Mouse (Mus musculus) fat pad, adult 2 months (tissue): ENCODE measurements around the gene Olfr1413.

Source experiments
- DNase-seq: peaks from one replicate; pipeline ENCODE4 v3.0.0-alpha.2; 2011; ENCODE audit warnings: low read depth, low spot score; ENCODE audit errors: extremely low read depth

The Olfr1413 gene

DNA sequence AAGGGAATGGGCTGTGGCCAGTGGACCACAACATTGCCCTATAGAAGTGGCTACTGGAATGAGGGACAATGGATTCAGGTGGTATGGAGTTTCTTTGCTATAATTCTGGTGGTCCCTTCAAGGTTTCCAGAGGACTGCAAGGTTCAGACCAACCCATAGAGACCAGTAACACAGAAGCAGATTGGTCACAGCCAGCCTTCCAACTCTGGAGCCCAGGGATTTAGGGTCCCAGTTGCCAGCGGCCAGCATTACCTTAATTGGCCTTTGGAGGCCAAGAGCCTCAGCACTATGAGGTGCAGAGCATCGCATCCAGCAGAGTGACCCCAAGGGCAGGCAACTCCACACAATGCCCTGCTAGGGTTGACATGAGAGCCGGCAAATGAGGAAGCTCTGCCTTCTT lies at the start of gene Olfr1413:
TSS of gene Olfr1413 (plus strand) at position 301 of the 400 bp plus-strand sequence.
- no peak for DNase-seq

DNA sequence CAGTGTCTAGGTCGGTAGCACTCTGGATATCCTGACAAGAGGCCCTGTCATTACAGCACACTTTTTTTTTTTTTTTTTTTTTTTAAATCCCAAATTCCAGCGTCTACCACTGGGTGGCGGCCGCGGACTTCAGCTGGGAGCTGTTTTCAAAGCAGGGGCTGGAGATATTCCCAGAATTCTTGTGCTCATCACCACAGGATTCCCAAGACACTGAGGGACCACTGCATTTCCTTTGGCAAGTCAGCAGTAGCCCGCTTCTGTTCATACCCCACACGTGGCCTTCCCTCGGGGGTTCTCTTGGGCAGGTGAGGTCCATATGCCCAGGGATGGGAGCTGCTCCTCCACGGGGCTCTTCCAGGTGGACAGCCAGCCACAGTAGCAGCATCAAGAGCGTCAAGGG lies 49.7 kb upstream of the Olfr1413 start:
- no peak for DNase-seq

DNA sequence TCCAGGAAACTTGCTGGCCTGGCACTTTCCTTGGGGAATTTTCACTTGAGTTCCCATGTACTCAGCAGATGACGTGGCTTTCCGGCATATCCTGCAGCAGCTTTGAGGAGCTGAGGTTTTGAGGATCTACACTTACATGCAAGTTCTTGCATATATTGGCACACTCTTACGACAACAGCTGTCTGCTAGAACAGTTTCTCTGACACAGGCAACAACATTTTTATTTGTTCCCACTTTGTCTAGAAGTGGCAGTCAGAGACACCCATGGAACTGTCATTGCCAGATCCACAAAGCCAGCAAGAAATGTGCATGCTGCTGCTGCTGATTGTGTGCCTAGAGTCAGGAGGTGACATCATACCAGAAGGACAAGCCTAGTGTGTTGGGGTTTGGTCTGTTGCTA lies 47.4 kb upstream of the Olfr1413 start:
- DNase-seq: no peak

DNA sequence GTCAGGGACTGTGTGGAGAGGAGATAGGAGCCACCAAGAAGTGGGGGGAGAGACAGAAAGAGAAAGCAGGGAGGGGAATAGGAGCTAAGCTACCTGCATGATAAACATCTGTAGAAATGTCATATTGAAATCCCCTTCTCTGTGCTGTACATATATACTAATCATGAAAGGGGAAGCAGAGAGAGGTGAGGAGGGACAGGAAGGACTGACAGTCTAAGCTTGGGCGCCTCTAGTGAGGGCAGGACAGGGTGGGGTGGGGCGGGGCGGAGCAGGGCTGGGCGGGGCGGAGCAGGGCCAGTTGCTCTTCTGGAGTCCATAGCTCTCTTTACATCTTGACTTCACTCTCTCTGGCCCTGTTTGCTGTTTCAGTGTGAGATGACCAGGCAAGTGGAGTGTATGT lies 34.1 kb upstream of the Olfr1413 start:
- DNase-seq: no peak

DNA sequence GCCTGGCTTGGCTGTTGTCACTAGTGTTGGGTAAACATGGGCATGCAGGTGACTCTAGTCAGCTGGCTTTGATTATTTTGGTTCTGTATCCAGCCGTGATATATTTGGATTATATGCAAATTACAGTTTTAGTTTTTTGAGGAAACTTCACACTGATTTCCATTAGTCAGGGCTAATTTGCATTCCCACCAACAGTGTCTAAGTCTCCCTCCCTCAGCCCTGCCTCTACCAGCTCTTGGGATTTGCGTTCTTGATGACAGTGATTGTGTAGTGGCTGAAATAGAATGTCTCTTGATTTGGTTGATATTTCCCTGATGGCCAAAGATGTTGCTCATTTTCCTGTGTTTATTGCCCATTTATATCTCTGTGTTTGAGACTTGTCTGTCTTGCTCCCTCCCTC lies 32.1 kb upstream of the Olfr1413 start:
- DNase-seq: no peak

DNA sequence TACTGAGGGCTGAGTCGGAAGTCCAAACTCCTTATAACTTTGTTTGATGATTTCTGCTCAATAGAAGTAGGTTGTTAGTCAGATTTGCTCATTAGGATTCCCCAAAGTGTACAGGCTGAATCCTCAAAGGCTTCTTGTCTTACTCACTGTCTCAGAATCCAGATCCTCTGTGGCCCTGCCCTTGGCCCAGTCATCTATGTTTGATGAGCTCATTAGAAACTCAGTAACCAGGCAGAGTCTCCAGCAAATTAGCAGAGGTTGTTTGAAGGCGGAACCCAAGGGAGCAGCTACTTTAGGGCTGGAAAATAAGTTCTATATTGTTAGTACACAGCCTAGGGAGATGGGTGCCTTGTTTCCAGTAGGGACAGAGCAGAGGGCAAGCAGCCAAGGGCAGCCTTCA lies 25.2 kb upstream of the Olfr1413 start:
- no peak for DNase-seq

DNA sequence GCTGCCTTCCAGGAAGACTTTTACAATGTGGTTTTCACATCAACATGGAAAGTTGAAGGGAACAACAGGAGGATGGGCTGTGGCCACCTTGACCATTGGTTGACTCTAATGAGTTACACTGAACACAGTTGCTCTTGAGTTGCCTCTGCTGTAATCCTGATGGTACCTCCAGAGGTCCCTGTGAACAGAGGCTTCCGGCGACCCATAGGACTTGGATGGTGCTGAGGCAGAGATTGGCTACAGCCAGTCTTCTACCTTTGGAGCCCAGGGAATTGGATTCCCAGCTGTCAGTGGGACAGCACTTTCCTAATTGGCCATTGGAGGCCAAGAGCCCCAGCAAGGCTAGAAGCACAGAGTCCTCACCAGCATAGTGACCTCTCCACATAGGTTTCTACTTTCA lies 14.4 kb downstream of the Olfr1413 start, which contains the start of gene Olfr1412:
TSS of gene Olfr1412 (plus strand) at position 301 of the 400 bp plus-strand sequence.
- DNase-seq: no peak

DNA sequence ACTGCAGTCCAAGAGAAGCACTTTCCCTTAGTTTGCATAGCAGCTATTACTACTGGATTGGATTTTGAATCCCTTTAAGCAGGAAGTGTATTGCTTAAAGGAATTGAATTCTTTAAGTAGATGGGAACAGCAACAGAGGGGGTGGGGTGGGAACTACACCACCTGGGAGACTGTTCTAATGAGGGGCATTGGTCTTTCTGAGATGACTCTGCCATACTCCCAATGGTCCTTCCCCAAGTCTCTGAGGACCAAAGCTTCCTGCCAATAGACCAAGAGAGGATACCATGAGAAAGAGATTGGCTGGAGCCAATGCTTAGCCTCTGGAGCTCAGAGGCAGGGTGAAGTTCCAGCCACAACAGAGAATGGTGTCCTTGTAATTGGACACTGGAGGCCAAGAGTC lies 23.0 kb downstream of the Olfr1413 start, which contains the start of gene Olfr1411:
TSS of gene Olfr1411 (plus strand) at position 301 of the 400 bp plus-strand sequence.
- DNase-seq: no peak

DNA sequence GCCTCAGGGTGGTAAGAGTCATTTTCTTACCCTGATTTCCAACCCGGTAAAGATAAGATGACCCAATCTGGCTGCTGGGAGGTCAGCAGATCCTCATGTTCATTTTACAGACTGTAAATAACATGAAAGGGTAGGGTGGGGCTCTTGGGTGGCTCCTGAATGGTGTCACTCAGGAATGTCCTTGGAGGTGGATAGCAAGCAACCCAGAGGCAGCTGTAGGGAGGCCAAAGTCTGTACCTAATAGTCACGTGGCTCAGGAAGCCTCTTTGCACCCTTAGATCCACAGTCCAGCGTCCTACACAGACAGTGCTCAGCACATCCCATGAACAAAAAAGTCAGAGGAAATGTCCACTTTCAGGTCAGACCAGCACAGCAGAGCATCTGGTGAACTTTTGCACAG lies 24.9 kb downstream of the Olfr1413 start:
- no peak for DNase-seq

DNA sequence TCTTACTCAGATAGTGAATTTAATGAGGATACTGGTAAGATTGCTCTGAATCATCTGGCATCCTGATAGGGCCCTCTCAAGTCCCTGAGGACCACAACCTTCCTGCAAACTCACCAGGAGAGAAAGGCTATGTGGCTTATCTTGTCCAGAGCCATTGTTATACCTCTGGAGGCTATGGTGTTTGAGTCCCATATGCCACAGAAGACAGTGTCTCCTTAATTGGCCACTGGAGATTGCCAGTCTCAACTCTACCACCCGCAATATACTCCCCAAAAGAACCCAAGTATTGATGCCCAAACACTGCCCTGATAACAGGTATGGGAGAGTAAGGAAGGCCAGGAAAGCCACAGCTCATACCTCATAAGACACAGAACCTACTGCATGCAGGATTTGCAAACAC lies 34.4 kb downstream of the Olfr1413 start, which contains the start of gene Olfr1410:
TSS of gene Olfr1410 (plus strand) at position 301 of the 400 bp plus-strand sequence.
- no peak for DNase-seq

DNA sequence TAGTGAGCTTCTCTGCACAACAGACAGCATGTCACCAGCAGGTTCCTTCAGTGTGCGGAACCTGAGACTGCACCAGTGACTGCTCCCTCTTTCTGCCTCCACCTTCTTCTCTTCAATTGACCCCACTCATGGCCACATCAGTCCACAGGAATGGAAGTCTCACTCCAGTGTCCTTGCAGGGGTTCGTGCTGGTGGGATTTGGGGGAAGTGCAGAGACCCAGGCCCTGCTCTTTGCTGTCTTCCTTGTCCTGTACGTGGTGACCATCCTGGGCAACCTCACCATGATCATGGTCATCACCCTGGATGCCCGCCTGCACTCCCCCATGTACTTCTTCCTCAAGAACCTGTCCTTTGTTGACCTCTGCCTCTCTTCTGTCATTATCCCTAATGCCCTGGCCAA lies 36.6 kb downstream of the Olfr1413 start:
- no peak for DNase-seq

DNA sequence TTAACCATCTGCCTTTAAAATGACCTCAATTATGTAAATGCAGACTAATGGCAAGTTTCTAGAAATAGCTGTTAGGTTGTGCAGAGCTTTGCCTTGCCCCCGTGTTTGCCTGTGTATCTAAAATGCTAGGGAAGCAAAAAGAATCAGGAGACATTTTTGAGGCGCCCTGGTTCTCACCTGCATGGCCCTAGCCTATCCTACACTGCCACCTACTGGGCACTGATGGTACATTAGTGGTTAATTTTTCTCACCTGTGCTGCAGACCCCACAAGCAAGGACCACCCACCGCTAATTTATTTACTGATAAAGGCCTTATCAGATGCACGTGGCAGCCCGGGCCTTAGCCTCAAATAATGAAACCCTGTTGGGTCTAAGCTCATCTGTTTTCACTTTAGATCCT lies 39.9 kb downstream of the Olfr1413 start:
- DNase-seq: no peak

DNA sequence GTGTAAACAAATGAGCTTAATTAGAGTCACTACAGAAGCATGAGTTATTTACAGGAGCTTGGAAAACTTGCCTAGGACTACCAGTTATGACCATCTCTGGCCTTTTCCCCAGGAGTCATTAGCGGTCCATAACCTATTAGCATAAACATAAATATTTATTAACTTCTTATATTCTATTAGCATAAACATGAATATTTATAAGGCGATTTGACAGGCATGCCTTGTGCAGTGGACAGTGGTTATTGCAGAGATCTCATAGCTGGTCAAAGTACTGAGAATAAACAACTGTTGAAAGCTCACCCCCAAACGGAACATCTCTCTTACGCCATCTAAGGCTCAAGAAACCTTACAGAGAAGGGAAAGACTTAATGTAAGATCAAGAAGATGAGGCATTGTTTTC lies 42.1 kb downstream of the Olfr1413 start:
- no peak for DNase-seq

DNA sequence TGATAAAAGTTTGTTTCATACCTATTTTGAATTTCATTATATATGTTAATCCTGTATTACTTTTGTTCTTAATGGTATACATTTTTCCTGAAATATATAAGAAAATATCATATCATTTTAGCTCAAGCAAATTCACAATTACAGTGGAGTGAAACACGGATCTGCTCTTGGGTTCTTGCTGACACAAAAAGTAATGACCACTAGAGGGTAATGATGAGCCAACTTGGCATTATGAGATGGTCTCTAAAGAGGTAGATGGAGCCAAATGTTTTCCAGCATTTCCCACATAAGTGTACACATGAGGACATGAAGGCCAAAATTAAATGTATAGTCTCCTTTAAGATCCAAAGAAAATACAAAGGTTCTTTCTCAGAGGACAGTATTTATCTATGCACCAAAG lies 43.4 kb downstream of the Olfr1413 start:
- no peak for DNase-seq

DNA sequence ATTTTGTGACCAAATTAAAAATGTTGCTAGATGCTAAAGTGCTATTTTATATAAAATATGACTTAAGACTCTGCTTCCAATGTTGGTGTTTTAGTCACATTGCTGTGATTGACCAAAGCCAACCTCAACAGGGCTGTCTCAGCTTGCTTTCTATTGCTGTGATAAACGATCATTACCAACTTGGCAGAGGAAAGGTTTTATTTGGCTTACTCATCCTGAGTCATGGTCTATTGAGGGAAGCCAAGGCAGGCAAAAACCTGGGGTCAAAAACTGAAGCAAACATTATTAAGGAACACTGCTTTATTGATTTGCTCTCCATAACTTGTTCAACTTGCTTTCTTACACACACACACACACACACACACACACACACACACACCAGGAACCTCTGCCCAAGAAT lies 44.9 kb downstream of the Olfr1413 start:
- DNase-seq: no peak

DNA sequence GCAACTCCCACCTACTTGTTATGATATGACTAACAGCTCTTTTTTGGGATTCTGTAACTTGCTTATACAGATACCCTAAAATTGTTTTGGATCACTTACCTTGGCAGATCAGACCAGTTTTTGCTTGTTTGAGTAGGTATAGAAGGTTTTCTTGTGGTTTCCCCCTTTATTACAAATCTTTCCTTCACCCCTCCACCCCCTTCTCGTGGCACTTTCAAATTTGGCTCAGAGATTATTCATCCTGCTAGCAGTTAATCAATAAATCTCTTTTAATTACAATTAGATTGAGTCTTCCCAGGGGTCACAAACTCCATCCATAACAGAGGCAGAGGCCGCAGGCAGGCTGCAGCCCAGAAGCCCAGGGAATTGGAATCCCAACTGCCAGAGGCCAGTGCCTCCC lies 46.4 kb downstream of the Olfr1413 start, which contains the start of gene Olfr12:
TSS of gene Olfr12 (plus strand) at position 301 of the 400 bp plus-strand sequence.
- DNase-seq: no peak

DNA sequence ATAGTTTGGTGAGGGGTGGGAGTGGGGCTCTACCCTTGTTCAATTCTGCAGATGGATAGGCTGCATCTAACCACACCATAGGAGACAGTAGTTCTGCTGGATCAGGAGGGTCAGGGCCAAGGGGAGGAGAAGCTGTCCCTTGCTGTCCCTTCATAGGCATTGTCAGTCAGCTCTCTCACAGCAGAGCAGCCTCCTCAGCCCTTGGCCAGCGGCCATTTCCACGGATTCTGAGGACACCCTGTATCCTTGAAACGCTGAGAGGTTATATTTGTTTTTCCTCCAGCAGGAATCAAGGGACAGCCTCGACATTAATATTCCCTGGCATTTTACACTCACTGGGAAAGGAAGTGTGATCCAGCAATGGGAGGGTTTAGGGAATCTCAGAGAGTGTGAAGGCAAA lies 47.2 kb downstream of the Olfr1413 start:
- DNase-seq: no peak
